Mouse (Mus musculus): ENCODE results near the gene B3gnt7. TPM values are rescaled to one million over a fixed set of nuclear protein-coding genes. Genes with fewer than 3 reads are reported as not detected.

Gene B3gnt7
- total RNA-seq (2022), result under 1 TPM; 0.20 to 0.68 (median 0.46) TPM

DNA sequence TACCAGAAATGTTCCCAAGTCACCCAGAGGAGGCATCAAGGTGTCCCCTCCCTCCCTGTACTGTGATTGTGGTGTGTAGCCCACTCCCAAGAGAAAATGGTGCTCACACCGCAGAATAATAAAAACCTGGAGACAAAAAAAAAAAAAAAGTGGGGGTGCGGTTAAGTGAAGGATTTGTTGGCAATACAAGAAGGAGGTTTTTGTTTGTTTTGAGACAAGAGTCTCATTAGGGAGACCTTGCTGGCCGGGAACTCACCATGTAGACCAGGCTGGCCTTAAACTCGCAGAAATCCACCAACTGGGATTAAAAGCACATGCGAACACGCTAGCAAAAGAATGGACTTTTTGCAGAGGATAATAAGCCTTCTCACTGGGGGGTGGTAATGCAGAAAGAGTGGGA, at the start of gene B3gnt7:
B3gnt7 (plus strand) TSS at position 301 of the 400 bp plus-strand sequence.
- no peak for DNase-seq

DNA sequence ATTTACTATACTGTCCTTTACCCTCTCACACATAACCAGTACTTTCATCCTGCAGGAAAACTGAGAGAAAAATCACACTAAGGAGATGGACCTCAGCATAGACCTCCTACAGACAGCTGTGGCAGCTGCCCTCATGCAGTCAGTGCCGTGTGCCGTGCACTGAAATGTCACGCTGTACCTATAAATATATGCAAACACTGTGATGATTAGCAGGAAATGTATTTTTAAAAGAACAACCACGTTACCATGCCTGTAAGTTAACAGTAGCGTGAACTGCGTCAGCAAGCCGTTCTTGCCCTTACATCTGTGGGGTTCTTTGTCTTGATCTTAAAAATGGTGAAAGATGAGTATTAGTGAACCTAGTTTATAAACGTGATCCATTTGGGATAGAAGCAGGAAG, 49.2 kb upstream of the B3gnt7 start:
- no peak for DNase-seq

DNA sequence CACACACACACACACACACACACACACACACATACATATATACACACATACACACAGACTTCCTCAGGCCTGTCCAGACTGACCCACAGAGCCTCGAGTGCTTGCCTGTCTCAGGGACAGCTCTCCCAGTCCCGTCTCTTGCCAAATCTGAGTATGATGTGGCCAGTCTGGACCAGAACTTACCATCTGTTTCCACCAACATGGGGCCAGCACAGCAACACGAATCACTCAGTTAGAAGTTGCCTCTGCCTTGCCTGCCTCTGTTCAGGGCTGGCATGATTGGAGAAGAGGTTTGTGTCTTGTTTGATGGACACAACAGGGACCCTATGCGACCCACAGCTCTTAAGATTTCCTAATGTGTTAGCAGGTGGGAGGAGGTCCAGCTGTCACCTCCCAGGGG, 46.3 kb upstream of the B3gnt7 start:
- no peak for DNase-seq

DNA sequence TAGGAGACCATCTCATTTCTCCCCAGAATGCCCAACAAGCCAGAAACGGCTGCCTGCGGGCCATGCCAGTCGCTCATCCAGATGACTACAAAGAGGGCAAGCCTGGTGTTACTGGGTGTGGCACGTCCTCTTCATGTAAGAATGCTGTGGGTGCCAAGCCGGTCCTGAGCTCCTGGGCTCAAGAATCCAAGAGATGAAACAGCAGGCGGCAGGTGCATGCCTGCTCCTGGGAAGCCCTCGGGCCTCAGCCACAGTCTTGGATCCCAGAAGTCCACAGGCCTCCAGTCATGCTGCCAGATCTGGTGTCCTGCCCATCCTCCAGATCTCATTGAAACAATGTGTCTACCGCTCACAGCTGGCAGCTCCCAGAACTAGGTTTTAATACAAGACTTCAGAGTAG, 45.4 kb upstream of the B3gnt7 start:
- no peak for DNase-seq

DNA sequence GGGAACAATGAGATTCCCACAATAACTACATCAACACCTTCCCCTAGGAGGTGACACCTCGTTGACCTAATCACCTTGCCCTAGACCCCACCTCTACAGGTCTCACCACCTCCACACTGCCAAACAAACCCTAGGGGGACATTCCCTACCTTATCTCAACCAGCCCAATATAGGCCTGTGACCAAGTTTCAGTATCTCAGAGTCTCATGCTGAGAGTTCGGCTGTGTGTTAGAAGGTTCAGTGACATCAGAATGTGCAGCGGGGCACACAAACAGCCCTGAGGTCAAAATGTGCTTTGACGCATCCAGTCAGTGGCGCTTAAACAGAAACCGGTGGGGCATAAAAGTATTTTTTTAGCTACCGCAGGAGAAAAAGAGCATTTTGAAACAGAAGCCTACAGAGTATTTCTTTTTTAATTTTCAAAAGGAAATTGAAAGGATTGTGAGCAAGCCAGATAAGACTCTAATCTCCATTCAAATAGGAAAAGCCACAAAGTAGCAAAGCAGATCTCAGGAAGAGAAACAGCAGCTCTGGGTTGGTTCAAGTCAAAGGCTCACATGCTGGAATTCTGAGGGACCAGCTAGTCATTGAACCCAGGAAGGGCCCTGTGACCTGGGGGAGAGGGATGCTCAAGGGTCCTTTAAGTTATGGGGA, 44.3 kb upstream of the B3gnt7 start:
- DNase-seq, result no peak

DNA sequence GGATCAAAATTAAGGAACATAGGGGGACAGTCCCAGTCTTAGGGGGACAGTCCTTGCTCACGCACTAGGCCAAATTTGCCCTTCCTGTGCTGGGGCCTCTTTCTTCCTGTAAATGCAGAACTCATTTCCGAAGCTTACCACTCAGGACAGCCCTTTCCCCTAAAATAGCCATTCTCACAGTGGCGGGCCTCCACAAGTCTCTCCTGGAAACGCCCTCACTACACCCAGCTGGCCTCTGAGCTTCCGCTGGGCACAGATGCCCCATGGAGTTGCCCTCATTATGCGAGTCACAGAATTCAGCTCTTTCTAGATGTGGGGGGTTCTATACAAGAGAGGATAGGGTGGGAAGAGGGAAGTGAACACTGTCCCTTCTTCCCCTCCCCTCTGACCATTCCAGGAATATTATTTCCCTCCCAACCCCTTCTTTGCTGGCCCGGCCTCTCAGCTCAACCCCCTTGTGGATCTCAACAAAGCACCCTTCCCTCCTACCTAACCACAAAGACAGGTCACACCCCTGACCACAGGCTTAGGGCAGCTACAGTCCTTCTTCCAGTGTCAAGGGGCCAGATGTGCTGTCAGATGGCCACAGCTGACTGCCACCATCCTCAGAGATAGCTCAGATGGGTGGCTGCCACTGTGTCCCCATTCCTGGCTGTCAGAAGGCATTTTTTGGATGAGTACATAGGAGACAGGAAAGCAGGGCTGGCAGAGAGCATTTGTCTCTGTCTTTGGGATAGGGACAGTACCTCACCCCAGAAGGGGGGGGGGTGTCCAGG, 38.9 kb upstream of the B3gnt7 start:
- no peak for DNase-seq

DNA sequence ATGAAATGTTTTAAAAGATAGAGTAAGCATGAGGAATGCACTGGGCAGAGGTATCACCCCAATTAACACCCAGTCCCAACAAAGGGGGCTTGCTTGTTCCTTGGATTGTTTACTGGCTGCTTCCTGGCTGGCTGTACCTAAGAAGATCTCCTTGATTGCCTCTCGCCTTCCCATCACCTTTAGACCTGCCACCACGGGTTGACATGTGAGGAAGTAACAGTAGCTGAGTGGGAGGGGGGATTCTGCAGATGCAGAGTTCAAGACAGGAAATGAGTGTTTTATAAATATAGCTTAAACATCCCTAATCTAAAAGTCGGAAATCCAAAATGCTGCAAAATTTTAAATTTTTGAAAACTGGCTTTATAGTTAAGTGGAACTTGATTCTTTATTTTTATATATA, 37.6 kb upstream of the B3gnt7 start:
- DNase-seq, result no peak

DNA sequence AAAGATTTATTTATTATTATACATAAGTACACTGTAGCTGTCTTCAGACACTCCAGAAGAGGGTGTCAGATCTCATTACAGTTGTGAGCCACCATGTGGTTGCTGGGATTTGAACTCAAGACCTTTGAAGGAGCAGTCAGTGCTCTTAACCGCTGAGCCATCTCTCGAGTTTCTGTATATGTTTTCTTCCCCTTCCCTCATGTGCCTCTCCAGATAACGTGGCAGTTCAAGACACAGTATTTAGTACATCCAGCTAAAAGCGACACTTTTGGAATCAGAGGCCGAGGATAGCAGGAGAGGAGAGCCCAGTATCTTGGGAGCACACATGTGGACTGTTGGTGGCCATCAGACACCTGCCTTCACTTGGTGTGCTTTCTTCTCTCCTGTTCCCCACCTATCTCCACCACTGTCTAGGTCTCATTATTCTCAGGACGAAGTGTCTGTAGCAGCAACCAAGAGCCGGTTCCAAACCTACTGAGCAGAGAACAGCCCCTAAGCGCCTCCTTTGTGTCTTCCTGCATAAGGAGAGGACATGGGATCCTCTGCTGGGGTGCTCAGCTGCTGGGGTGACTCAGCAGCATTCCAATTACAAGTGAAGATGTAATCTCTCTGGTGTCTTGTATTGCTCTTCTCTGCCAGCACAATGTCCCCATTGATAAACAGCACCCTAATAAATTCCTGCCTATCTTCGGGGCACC, 34.0 kb upstream of the B3gnt7 start:
- no peak for DNase-seq

DNA sequence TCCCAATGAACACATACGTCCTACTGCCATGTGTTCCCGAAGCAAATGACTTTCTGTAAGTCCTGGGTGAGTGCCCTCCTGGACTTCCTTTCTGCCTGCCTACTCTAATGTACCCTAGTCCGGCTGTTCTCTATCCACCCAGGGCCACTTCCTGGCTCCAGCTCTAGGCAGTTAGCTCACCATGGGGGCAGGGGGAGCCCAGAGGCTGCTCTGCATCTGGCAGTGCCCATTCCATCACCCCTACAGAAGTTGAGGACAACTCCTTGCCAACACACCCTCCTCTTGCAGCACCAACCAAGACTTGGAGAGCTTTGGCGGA, 33.5 kb upstream of the B3gnt7 start:
- no peak for DNase-seq

DNA sequence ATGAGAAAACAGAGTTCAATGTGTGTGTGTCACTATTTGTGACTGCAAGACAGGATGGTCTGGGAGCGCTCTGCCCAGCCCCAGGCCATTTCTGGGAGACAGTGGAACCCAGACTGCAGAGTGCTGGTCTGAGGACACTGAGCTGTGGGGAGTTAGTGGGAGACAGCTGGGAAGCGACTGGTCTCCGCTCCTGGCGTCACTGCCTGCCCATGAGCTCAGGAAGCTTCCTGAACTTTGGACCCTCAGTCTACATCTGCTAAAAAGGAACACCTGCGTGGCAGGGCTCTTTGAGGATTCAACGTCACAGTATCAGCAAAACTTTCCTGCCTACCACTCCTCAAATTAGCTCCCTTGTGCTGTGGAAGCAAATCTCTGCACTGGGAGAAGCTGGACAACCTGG, 30.9 kb upstream of the B3gnt7 start:
- no peak for DNase-seq

DNA sequence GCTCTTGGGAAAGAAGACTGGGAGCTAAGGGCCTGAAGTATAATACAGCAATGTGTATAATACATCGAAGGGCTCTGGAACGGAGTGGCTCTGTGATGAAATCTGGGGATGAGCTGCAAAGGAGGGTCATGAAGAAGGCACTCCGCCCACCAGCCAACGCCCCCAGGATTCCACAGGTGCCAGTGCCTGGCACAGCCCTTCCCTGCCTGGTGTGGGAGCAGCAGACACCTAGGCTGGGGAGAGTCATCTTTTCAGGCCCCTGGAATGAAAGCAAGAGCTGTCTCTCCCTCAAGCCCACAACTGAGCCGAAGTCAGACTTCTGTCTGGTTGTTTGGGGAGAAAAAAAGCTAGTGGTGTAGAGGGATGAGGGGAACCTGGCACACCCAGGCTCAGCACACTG, 25.6 kb upstream of the B3gnt7 start:
- DNase-seq, result no peak

DNA sequence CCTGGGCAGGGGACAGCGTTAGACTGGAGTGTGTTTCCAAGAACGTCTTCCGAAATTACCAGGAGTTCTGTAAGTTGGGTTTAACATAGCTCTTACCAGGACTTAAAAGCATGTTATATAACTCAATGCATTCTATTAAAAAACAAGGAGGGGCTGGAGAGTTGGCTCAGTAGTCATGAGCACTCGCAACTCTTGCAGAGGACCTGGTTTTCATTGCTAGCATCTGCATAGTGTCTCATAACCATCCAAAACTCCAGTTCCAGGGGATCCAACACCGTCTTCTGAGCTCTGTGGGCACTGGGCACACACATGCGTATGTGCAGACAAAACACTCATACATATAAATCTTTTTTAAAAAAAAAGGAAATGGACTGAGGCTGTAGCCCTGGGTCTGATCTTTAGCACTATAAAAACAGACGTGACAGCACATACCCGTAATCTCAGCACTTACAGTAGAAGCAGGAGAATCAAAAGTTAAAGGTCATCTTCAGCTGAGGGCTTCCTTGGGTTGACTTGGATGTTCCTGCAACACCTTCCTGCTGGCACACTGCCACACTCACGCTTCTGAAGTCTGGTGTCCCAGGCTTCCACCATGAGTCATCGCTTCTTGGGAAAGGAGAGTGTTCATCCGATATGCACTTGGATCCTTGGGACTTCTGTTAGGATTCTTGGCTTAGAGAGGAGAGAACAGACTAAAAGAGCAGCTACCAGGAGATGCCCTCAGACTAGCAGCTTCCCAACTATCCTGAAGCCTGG, 20.7 kb upstream of the B3gnt7 start:
- no peak for DNase-seq

DNA sequence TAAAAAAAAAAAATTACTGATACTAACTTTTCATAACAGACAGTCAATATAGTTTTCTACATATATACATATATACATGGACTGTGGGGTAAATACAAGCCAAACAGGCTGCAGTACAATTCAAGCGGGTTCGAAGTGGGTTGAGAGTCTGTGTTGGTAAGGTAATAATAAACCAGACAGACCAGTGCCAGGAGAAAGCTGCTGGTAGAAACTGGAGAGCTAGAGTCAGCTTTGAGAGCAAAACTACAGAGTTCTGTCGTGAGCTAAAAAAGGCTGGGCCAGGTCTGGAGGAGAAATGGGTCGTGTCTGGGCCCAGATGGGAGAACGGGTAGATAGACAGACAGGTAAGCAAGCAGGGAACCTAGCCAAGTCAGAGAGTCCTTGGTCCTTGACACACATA, 18.5 kb upstream of the B3gnt7 start:
- no peak for DNase-seq

DNA sequence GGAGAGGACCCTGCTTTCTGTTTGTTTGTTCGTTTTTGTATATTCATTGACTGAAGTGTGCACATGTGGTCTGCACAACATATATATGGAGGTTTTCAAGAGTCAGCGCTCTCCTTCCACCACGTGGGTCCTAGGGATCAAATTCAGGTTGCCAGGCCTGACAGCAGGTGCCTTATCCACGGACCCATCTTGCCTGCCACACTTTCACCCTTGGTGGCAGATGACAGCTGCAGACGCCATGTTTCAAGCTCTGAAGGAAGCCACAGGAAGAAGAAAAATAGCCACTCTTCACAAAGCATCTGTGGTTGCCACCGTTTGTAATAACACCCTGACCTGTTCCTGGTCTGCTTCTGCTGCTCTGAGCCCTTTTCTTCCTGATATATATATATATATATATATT, 17.3 kb upstream of the B3gnt7 start:
- DNase-seq, result no peak

DNA sequence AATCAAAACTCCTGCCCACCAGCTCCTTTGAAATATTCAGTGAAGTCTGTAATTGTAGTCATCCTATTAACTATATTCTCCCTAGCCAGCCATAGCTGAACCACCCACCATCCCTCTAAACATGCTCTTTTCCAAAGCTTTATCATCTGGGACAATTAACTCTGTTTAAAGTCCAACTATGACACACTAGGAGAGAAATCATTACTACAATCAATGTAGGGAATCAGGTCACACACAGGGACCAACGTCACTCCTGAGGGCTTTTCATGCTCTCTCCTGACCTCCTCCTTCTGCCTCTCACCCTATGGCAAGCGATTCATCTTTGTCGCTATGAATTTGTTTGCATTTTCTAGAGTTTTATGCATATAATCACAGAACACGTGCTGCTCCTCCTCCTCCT, 15.2 kb upstream of the B3gnt7 start:
- no peak for DNase-seq

DNA sequence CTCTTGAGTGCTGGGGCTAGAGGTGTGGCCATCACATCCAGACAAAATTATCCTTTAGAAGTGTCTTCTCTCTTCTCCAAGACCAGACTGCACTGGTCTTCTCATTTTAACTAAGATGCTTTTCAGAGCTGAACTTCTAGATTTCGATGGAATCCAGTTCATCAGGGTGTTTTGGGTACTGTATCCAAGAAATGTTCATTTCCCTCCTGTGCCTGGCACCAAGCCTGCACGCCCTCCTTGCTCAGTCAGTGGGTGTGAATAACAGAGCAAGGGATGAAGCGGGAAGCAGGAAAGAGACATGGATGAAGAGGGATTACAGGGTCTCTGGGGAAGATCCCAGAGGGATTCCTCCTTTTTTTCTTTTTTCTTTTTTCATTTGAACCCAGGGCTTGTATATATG, 12.2 kb upstream of the B3gnt7 start:
- DNase-seq, result no peak

DNA sequence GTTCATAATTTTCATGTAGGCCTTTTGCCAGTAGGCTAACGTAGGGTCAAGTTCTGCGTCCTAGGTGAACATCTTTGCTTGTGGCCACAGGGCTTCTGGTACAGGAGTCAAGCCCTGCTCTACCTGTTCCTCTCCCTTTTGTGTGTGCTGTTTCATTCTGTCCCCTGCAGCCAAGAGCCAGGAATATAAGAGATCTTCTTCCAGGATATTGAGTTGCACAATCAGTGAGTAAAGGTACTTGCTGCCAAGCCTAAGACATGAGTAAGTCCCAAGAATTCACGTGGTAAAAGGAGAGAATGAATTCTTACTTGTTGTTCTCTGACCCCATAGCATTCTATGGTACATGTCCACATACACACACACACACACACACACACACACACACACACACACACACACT, 9.5 kb upstream of the B3gnt7 start:
- no peak for DNase-seq

DNA sequence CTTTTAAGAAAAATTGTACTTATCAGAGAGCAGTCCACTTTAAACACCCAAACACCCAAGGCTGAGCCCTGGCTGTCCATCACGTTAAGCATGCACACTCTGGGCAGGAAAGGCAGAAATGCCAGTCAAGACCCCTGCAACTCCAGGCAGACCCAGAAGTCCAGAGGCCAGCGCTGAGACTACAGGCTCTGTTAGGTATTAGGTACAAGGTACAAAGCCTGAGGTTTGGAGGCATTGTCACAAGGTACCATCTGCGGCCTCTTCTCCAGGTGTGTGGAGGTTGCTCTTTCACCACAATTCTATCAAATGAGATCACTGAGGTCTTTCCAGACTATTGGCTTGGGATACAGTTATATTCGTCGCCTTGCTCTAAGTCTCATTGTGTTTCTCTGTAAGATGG, 8.8 kb upstream of the B3gnt7 start:
- DNase-seq, result no peak

DNA sequence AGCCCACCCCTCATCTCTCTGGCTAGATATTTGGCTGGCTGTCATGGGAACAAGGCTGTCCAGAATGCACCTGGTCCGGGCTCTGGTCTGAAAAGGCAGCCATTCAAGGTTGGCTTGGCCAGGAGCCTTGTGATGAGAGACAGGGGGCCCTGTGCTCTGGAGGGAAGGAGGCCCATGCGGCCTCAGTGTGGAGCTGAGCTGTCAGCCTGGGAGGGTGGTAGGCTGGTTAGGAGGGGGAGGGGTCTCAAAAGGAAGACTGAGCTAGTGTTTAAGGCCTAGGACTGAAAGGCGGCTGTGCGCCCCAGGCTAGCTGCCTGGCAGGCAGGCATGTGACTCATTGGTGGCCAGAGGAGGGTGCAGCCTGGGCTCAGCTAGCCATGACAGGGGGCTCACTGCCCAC, 8.2 kb upstream of the B3gnt7 start:
- DNase-seq, result no peak

DNA sequence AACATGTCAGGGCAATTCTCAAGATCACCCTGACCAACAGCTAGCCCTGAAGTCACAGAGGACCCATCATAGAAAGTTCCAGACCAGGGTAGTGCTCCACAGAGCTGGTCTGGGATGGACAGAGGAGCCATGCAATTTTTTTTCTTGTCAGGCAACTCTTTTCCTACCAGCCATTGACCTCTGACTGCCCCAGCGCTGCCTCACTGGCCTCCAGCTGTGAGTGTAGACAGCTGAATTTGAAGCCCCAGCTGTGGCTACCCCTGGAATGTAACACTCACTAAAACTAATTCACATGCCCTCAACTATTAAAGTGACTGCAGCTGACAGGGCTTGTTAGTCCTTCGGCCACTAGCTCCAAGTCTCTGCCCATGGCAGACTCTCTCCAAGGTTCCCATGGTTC, 2.5 kb upstream of the B3gnt7 start:
- no peak for DNase-seq

DNA sequence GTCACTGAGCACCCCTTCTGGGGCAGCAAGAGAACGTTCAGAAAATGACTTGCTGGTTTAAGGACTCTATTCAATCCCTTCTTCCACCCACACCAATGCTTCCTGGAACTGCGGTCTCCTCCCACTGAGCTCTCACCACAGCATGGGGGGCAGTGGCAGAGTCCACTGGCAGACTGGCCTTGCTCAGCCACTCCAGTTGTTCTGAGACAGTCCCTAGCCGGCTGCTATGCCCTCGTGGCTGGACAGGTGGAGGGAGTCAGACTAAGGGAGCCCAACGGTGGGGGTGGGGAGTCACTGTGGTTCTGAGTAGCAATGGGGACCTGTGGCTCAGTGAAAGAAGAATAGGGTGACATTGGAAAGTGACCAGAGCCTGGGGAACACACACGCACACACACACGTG, 1.9 kb upstream of the B3gnt7 start:
- DNase-seq, result no peak

DNA sequence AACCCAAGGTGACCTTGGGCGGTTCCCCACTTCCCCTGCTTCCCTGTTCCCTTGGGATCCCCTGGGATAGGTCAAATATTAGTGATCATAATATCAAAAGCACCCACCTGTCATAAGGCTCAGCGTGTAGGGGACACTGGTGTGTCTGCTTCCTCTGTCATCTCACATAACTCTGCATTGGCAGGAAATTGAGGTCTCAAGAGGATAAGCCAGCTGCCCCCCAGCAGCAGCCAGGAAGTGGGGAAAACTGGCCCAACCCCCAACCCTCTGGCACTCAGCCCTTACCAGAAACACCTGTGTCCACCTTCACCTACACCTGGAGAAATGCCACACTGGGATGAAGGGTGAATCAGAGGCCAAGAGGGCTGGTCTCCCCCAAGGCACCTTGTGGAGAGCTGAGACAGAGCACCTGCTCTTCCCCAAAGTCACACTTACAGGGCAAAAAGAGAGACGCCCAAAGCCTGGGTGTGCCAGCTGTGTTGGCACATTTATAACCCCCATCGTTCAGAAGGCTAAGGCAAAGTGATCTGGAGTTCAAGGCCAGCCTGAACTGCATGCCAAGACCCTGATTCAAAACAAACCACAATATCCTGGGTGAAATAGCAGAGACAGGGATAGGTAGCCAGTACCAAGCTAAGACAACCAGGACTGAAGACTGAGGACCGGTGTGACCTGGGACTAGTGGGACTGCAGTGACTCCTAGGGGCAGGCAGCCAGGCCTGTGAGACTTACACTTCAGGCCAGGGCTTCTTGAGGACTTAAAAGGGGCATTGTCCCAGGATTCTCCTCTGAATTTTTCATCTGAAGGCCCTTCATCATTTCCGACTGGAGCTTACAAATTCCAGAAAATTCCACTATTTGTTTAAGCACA, 1.2 kb upstream of the B3gnt7 start:
- no peak for DNase-seq

All from adrenal gland, adult 8-10 months (tissue).